Mouse (Mus musculus) kidney, postnatal 0 days (tissue): ENCODE results near the gene Pde4d. TPM values are rescaled to one million over a fixed set of nuclear protein-coding genes. Genes with fewer than 3 reads are reported as not detected.

Experiments
- ATAC-seq: fragments of 200-750 bp; cut with Nextera tagmentation; replicated peaks from 2 replicates; pipeline ENCODE4 v1.8.0; 2017; ENCODE audit warnings: low read depth, moderate number of reproducible peaks, moderate TSS enrichment, moderate library complexity; ENCODE audit not compliant: low FRiP score
- DNase-seq: peaks from one replicate; pipeline ENCODE4 v3.0.0-alpha.2; 2016; ENCODE audit warnings: low spot score
- H3K27ac ChIP-seq: fragments of 300-500 bp; sonication (generic); 2 replicates; pipeline ENCODE4 v1.5.1; 2014; ENCODE audit warnings: mild to moderate bottlenecking
- H3K27me3 ChIP-seq: fragments of 300-500 bp; sonication (generic); 2 replicates; pipeline ENCODE4 v1.6.1; 2014; ENCODE audit warnings: low read length, mixed read lengths; ENCODE audit not compliant: insufficient read depth
- H3K36me3 ChIP-seq: fragments of 300-500 bp; sonication (generic); 2 replicates; pipeline ENCODE4 v1.6.1; 2014; ENCODE audit warnings: low read length, mixed read lengths; ENCODE audit not compliant: insufficient read depth
- H3K4me1 ChIP-seq: fragments of 300-500 bp; sonication (generic); replicated peaks from 2 replicates; pipeline ENCODE4 v1.6.1; 2014; ENCODE audit warnings: antibody characterized with exemption, low read length, mixed read lengths; ENCODE audit not compliant: insufficient read depth
- H3K4me2 ChIP-seq: fragments of 300-500 bp; sonication (generic); 2 replicates; pipeline ENCODE4 v1.6.1; 2014; ENCODE audit warnings: mild to moderate bottlenecking, low read length, moderate library complexity, mixed read lengths
- H3K4me3 ChIP-seq: fragments of 300-500 bp; sonication (generic); replicated peaks from 2 replicates; pipeline ENCODE4 v1.5.1; 2014; ENCODE audit warnings: low read depth, low read length
- H3K9ac ChIP-seq: fragments of 300-500 bp; sonication (generic); 2 replicates; pipeline ENCODE4 v1.6.1; 2014; ENCODE audit warnings: low read depth, low read length
- H3K9me3 ChIP-seq: fragments of 300-500 bp; sonication (generic); replicated peaks from 2 replicates; pipeline ENCODE4 v1.6.1; 2016; ENCODE audit warnings: low read length, inconsistent platforms, mixed read lengths
- CTCF ChIP-seq: IDR thresholded peaks from 2 replicates; pipeline ENCODE4 v1.5.1; 2016; ENCODE audit warnings: antibody characterized with exemption, low read depth, mild to moderate bottlenecking, moderate library complexity
- WGBS: fragments of 180-500 bp; shearing (Covaris S2); extraction: QIAGEN DNeasy Blood & Tissue Kit; methylation state at CpG from one replicate; pipeline ENCODE4 v1.1.7; 2014; 5-methylcytosine and 5-hydroxymethylcytosine counted together
- polyA plus RNA-seq: library from polyadenylated mRNA; unstranded; fragments of >200 nt; fragmentation: Nextera tagmentation; extraction: Ambion mirVana; gene quantifications from 2 replicates; pipeline ENCODE4 v1.2.1, GENCODE M21; 2015

Pde4d gene
- polyA plus RNA-seq, 1 experiment from 2014 or later: 7.1 TPM

- no peaks in the 10 kb centered on the region for H3K36me3 ChIP-seq
- H3K4me3 ChIP-seq: no peak overlapping the region
- no peaks in the 10 kb centered on the region for H3K27me3 ChIP-seq
- H3K9ac ChIP-seq: no peak overlapping the region
- no peaks in the 10 kb centered on the region for H3K9me3 ChIP-seq
- H3K4me2 ChIP-seq: no peak overlapping the region
- no peak; the same call in 1 of the 2 replicates for ATAC-seq
- no peaks in the 10 kb centered on the region for H3K4me1 ChIP-seq
- 35% methylated on average over 13 of the region's 13 CpGs for WGBS
- no peak for TF ChIP-seq CTCF
- H3K27ac ChIP-seq: no peak overlapping the region
- DNase-seq: peak; percentile 28
Measured at GRCm38 (mm10) chr13:109761081-109761480, 1311.3 kb downstream of the Pde4d start.

DNA sequence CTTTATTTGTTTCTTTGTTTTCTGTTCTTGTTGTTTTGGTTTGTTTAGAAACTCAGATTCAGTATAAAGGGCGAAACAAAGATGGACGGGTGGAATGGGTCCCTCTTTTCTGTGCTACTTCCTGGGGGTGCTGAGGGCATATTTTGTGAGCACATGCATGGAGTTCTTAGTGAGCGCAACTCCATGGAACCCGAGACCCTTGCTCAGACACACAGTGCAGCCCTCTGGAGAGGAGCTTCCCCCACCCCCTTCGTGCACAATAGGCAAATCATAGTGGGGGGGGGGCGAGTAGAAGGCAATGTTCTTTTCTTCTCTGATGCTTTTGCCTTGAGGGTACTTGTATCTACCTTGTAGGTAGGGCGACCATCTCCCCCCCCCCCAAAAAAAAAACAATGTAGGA is 1325.0 kb downstream of the Pde4d start:
- no peaks in the 10 kb centered on the region for H3K4me1 ChIP-seq
- no peaks in the 10 kb centered on the region for H3K9me3 ChIP-seq
- DNase-seq (no peak), ATAC-seq (no peak)
- no peak overlapping the region for H3K9ac ChIP-seq
- 70% methylated on average over 7 of the region's 7 CpGs for WGBS
- H3K27me3 ChIP-seq: no peaks in the 10 kb centered on the region
- H3K4me3 ChIP-seq: no peak overlapping the region
- H3K27ac ChIP-seq: no peak overlapping the region
- no peak overlapping the region for H3K4me2 ChIP-seq
- no peak for TF ChIP-seq CTCF
- H3K36me3 ChIP-seq: no peaks in the 10 kb centered on the region

GRCm38 (mm10) chr13:109775197-109775596 is 1325.4 kb downstream of the Pde4d start:
- H3K4me1 ChIP-seq: no peaks in the 10 kb centered on the region
- ATAC-seq (no peak), DNase-seq (no peak)
- 42% methylated on average over 5 of the region's 5 CpGs for WGBS
- TF ChIP-seq CTCF: no peak
- H3K27ac ChIP-seq: no peak overlapping the region
- no peaks in the 10 kb centered on the region for H3K27me3 ChIP-seq
- H3K36me3 ChIP-seq: no peaks in the 10 kb centered on the region
- no peak overlapping the region for H3K4me2 ChIP-seq
- no peaks in the 10 kb centered on the region for H3K9me3 ChIP-seq
- no peak overlapping the region for H3K4me3 ChIP-seq
- H3K9ac ChIP-seq: no peak overlapping the region

DNA sequence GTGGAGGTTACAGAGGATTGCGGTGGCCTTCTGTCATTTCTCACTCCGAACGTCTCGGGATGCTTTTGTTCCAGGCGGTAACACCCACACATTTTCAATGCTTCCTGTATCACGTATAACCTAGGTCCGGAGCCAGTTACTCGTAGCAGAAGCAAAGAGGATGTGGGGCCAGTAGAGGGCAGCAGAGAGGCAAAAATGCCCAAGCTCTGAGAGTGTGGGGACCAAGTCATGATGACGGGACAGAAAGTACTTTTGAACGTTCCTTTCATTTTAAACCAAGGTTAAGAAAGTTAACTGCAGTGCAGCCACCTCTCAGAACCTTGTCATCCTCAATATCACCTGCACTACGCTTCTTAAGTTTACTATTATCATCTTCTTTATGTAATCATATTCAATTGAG is 1326.4 kb downstream of the Pde4d start:
- Histone ChIP-seq H3K36me3 (no peaks in the 10 kb centered on the region), H3K4me2 (peak overlapping the region; percentile 54), H3K4me1 (no peaks in the 10 kb centered on the region), H3K27me3 (no peaks in the 10 kb centered on the region), H3K9me3 (no peaks in the 10 kb centered on the region), H3K9ac (no peak overlapping the region), H3K27ac (no peak overlapping the region), H3K4me3 (0 out of 2 replicates have a peak overlapping the region, but pooled peaks have one; percentile 6)
- 3% methylated on average over 11 of the region's 11 CpGs for WGBS
- peak; percentile 99 for TF ChIP-seq CTCF
- DNase-seq: peak; percentile 95
- ATAC-seq: peak; percentile 86

DNA sequence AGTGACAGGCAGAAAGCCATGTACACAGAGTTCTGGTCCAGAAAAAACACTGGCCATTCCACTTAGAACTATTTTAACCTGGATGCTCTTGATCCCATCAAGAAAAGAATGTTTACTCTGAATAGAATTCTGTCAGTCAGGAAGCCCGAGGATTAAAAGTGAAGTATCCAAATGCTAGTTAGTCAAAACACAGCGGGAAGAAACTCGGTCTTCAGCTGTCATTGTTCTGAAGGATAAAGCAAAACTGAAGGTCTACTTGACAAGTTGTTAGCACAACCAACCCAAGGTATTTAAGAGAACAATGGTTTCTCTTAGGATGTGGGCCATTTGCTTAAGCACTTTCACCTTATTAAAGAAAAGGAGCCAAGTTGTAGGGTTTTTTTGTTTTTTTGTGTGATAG is 1327.2 kb downstream of the Pde4d start:
- TF ChIP-seq CTCF: no peak
- Histone ChIP-seq H3K4me3 (no peak overlapping the region), H3K9ac (no peak overlapping the region), H3K4me2 (no peak overlapping the region), H3K27ac (no peak overlapping the region), H3K4me1 (no peaks in the 10 kb centered on the region), H3K9me3 (no peaks in the 10 kb centered on the region), H3K27me3 (no peaks in the 10 kb centered on the region), H3K36me3 (no peaks in the 10 kb centered on the region)
- DNase-seq: no peak
- ATAC-seq: no peak
- 60% methylated on average over 3 of the region's 3 CpGs for WGBS

GRCm38 (mm10) chr13:109777441-109777840 is 1327.7 kb downstream of the Pde4d start:
- Histone ChIP-seq H3K27ac (no peak overlapping the region), H3K4me3 (no peak overlapping the region), H3K4me1 (no peaks in the 10 kb centered on the region), H3K4me2 (no peak overlapping the region), H3K9me3 (no peaks in the 10 kb centered on the region), H3K27me3 (no peaks in the 10 kb centered on the region), H3K36me3 (no peaks in the 10 kb centered on the region), H3K9ac (no peak overlapping the region)
- DNase-seq (no peak), ATAC-seq (no peak)
- WGBS: 88% methylated on average over 5 of the region's 5 CpGs
- no peak for TF ChIP-seq CTCF

GRCm38 (mm10) chr13:109778297-109778835 is 1328.6 kb downstream of the Pde4d start:
- no peaks in the 10 kb centered on the region for H3K36me3 ChIP-seq
- DNase-seq: no peak
- H3K9me3 ChIP-seq: no peaks in the 10 kb centered on the region
- H3K4me2 ChIP-seq: no peak overlapping the region
- H3K27ac ChIP-seq: no peak overlapping the region
- no peaks in the 10 kb centered on the region for H3K4me1 ChIP-seq
- WGBS: 52% methylated on average over 9 of the region's 9 CpGs
- no peak overlapping the region for H3K9ac ChIP-seq
- H3K27me3 ChIP-seq: no peaks in the 10 kb centered on the region
- no peak for ATAC-seq
- no peak overlapping the region for H3K4me3 ChIP-seq
- no peak for TF ChIP-seq CTCF
